Mouse (Mus musculus) myocyte (in vitro differentiated cells): ENCODE data around the gene Cenpx. TPM values are rescaled to one million over a fixed set of nuclear protein-coding genes. Genes with fewer than 3 reads are reported as not detected.
A peak's percentile ranks its signal among the peaks of the same experiment; 100 is the strongest.

Experiments used
- H3K27me3 ChIP-seq: one replicate; pipeline ENCODE4 v1.6.1; 2011; ENCODE audit not compliant: control insufficient read depth, insufficient read depth, insufficient read length
- H3K36me3 ChIP-seq: one replicate; pipeline ENCODE4 v1.6.1; 2011; ENCODE audit not compliant: control insufficient read depth, insufficient read depth
- H3K4me2 ChIP-seq: one replicate; pipeline ENCODE4 v1.6.1; 2011; ENCODE audit warnings: low read depth, control low read depth
- H3K4me3 ChIP-seq: one replicate; pipeline ENCODE4 v1.5.1; 2011; ENCODE audit warnings: mild to moderate bottlenecking, control low read depth, moderate library complexity
- H3K79me2 ChIP-seq: one replicate; pipeline ENCODE4 v1.6.1; 2011; ENCODE audit not compliant: control insufficient read depth, insufficient read depth
- H3ac ChIP-seq: one replicate; pipeline ENCODE4 v1.6.1; 2011; ENCODE audit not compliant: control insufficient read depth, insufficient read length
- CEBPB ChIP-seq: IDR thresholded peaks from 2 replicates; pipeline ENCODE4 v1.6.1; 2011; ENCODE audit warnings: mild to moderate bottlenecking, moderate library complexity; ENCODE audit not compliant: poor library complexity, insufficient read depth, severe bottlenecking
- E2F4 ChIP-seq: IDR thresholded peaks from one replicate; pipeline ENCODE4 v1.6.1; 2011; ENCODE audit warnings: mild to moderate bottlenecking, control low read depth, moderate library complexity; ENCODE audit not compliant: insufficient read depth
- MAX ChIP-seq: IDR thresholded peaks from one replicate; pipeline ENCODE4 v1.6.1; 2011; ENCODE audit warnings: low read depth, mild to moderate bottlenecking, control low read depth
- MYOD1 ChIP-seq, 3 experiments: IDR thresholded peaks; one replicate each; pipeline ENCODE4 v1.6.1; 2011; ENCODE audit warnings: control low read depth in 2 of 3, low read depth in 2 of 3, mild to moderate bottlenecking in 2 of 3, moderate library complexity in 1 of 3; ENCODE audit not compliant: insufficient read length in 2 of 3, control insufficient read depth in 1 of 3
- MYOG ChIP-seq, 3 experiments: IDR thresholded peaks; one replicate each; pipeline ENCODE4 v1.6.1; 2011; ENCODE audit warnings: control low read depth in 2 of 3, low read depth in 2 of 3, mild to moderate bottlenecking in 2 of 3; ENCODE audit not compliant: insufficient read length in 2 of 3, control insufficient read depth in 1 of 3, insufficient read depth in 1 of 3
- POLR2A ChIP-seq: IDR thresholded peaks from one replicate; pipeline ENCODE4 v1.6.1; 2011; ENCODE audit warnings: low read depth, mild to moderate bottlenecking, control low read depth, moderate library complexity; ENCODE audit not compliant: insufficient read length
- POLR2AphosphoS2 ChIP-seq: IDR thresholded peaks from one replicate; pipeline ENCODE4 v1.6.1; 2011; ENCODE audit warnings: low read depth, control low read depth; ENCODE audit not compliant: insufficient read length
- REST ChIP-seq: IDR thresholded peaks from one replicate; pipeline ENCODE4 v1.6.1; 2011; ENCODE audit warnings: mild to moderate bottlenecking, control low read depth, moderate library complexity; ENCODE audit not compliant: insufficient read depth, insufficient read length
- SRF ChIP-seq: IDR thresholded peaks from one replicate; pipeline ENCODE4 v1.6.1; 2011; ENCODE audit warnings: low read depth; ENCODE audit not compliant: control insufficient read depth, insufficient read length
- TCF12 ChIP-seq: IDR thresholded peaks from one replicate; pipeline ENCODE4 v1.6.1; 2011; ENCODE audit warnings: mild to moderate bottlenecking, control low read depth; ENCODE audit not compliant: poor library complexity, insufficient read depth, severe bottlenecking
- TCF3 ChIP-seq: IDR thresholded peaks from one replicate; pipeline ENCODE4 v1.6.1; 2011; ENCODE audit warnings: low read depth, control low read depth; ENCODE audit not compliant: insufficient read length
- USF1 ChIP-seq: IDR thresholded peaks from one replicate; pipeline ENCODE4 v1.6.1; 2011; ENCODE audit warnings: low read depth, mild to moderate bottlenecking, control low read depth, moderate library complexity
- polyA plus RNA-seq: library from polyadenylated mRNA; unstranded; fragments of >200 nt; fragmentation: generic; extraction: Trizol; gene quantifications from one replicate; pipeline ENCODE4 v1.2.1, GENCODE M21; 2012; ENCODE audit warnings: missing spikeins

Cenpx gene
- polyA plus RNA-seq, 1 experiment: 42.5 TPM

GRCm38 (mm10) chr11:120719841-120720376 is 6.4 kb upstream of the Cenpx start:
- Histone ChIP-seq H3K4me3 (no peak overlapping the region), H3ac (no peak overlapping the region), H3K27me3 (no peaks in the 10 kb centered on the region), H3K36me3 (peaks cover 7% of the 10 kb centered on the region), H3K79me2 (no peaks in the 10 kb centered on the region), H3K4me2 (no peak overlapping the region)
- TF ChIP-seq MYOD1 (IDR thresholded peaks at IDR 0.05; ENCODE audit: control insufficient read depth in 1 of 3, insufficient read length in 2 of 3, low read depth in 2 of 3) (no peak), MAX (no peak), POLR2A (no peak), CEBPB (no peak), POLR2AphosphoS2 (no peak), REST (no peak)

- H3K36me3 ChIP-seq: peaks cover 7% of the 10 kb centered on the region
- no peak for TF ChIP-seq SRF
- TF ChIP-seq CEBPB: no peak
- no peak for TF ChIP-seq USF1
- no peak for TF ChIP-seq POLR2A
- no peak for TF ChIP-seq MYOD1 (IDR thresholded peaks at IDR 0.05; ENCODE audit: control insufficient read depth in 1 of 3, insufficient read length in 2 of 3, low read depth in 2 of 3)
- TF ChIP-seq MAX: no peak
- TF ChIP-seq TCF12: no peak
- TF ChIP-seq REST: no peak
- TF ChIP-seq TCF3: no peak
- TF ChIP-seq MYOG (IDR thresholded peaks at IDR 0.05; ENCODE audit: control insufficient read depth in 1 of 3, insufficient read depth in 1 of 3, insufficient read length in 2 of 3, low read depth in 2 of 3): no peak
Observed at GRCm38 (mm10) chr11:120719242-120719641, 5.7 kb upstream of the Cenpx start.

GRCm38 (mm10) chr11:120715131-120715530 is 1.6 kb upstream of the Cenpx start:
- H3ac ChIP-seq: no peak overlapping the region
- peak overlapping the region; percentile 63 for H3K4me3 ChIP-seq
- H3K27me3 ChIP-seq: no peaks in the 10 kb centered on the region
- no peaks in the 10 kb centered on the region for H3K79me2 ChIP-seq
- H3K36me3 ChIP-seq: peaks cover 7% of the 10 kb centered on the region
- H3K4me2 ChIP-seq: peak overlapping the region; percentile 97
- TF ChIP-seq POLR2A (no peak), REST (no peak), MAX (no peak)

More at GRCm38 (mm10) chr11:120719242-120719641, 5.7 kb upstream of the Cenpx start:
- Histone ChIP-seq H3ac (no peak overlapping the region), H3K79me2 (no peaks in the 10 kb centered on the region), H3K27me3 (no peaks in the 10 kb centered on the region), H3K4me2 (no peak overlapping the region), H3K4me3 (no peak overlapping the region)

- Histone ChIP-seq H3K4me3 (peak overlapping the region; percentile 63), H3K36me3 (peaks cover 7% of the 10 kb centered on the region), H3ac (peak overlapping the region; percentile 7), H3K4me2 (peak overlapping the region; percentile 97), H3K27me3 (no peaks in the 10 kb centered on the region), H3K79me2 (no peaks in the 10 kb centered on the region)
- TF ChIP-seq TCF3: no peak
- no peak for TF ChIP-seq TCF12
- no peak for TF ChIP-seq MYOG (IDR thresholded peaks at IDR 0.05; ENCODE audit: control insufficient read depth in 1 of 3, insufficient read depth in 1 of 3, insufficient read length in 2 of 3, low read depth in 2 of 3)
- no peak for TF ChIP-seq POLR2A
- no peak for TF ChIP-seq E2F4
- TF ChIP-seq MYOD1 (IDR thresholded peaks at IDR 0.05; ENCODE audit: control insufficient read depth in 1 of 3, insufficient read length in 2 of 3, low read depth in 2 of 3): no peak
- no peak for TF ChIP-seq POLR2AphosphoS2
- TF ChIP-seq MAX: no peak
- TF ChIP-seq SRF: no peak
- TF ChIP-seq REST: no peak
- no peak for TF ChIP-seq CEBPB
- no peak for TF ChIP-seq USF1
Observed at GRCm38 (mm10) chr11:120714546-120714945, 1.0 kb upstream of the Cenpx start.

GRCm38 (mm10) chr11:120712771-120713568 is 568 bp downstream of the Cenpx start:
- no peak for TF ChIP-seq REST
- TF ChIP-seq E2F4: no peak
- TF ChIP-seq TCF3: no peak
- no peak for TF ChIP-seq CEBPB
- peak; percentile 69 for TF ChIP-seq POLR2AphosphoS2
- TF ChIP-seq TCF12: no peak
- TF ChIP-seq MYOG (IDR thresholded peaks at IDR 0.05; ENCODE audit: control insufficient read depth in 1 of 3, insufficient read depth in 1 of 3, insufficient read length in 2 of 3, low read depth in 2 of 3): no peak
- TF ChIP-seq MAX: no peak
- TF ChIP-seq SRF: no peak
- TF ChIP-seq MYOD1 (IDR thresholded peaks at IDR 0.05; ENCODE audit: control insufficient read depth in 1 of 3, insufficient read length in 2 of 3, low read depth in 2 of 3): peak in 2 of 3 experiments; percentile 6 to 22
- TF ChIP-seq USF1: no peak
- TF ChIP-seq POLR2A: no peak
- H3ac ChIP-seq: peak overlapping the region; percentile 7
- peak overlapping the region; percentile 63 for H3K4me3 ChIP-seq
- H3K36me3 ChIP-seq: peaks cover 7% of the 10 kb centered on the region
- no peaks in the 10 kb centered on the region for H3K27me3 ChIP-seq
- H3K79me2 ChIP-seq: no peaks in the 10 kb centered on the region
- peak overlapping the region; percentile 91 for H3K4me2 ChIP-seq
